ENCODE assay signal across 9 mouse cellular contexts in the genomic region with DNA sequence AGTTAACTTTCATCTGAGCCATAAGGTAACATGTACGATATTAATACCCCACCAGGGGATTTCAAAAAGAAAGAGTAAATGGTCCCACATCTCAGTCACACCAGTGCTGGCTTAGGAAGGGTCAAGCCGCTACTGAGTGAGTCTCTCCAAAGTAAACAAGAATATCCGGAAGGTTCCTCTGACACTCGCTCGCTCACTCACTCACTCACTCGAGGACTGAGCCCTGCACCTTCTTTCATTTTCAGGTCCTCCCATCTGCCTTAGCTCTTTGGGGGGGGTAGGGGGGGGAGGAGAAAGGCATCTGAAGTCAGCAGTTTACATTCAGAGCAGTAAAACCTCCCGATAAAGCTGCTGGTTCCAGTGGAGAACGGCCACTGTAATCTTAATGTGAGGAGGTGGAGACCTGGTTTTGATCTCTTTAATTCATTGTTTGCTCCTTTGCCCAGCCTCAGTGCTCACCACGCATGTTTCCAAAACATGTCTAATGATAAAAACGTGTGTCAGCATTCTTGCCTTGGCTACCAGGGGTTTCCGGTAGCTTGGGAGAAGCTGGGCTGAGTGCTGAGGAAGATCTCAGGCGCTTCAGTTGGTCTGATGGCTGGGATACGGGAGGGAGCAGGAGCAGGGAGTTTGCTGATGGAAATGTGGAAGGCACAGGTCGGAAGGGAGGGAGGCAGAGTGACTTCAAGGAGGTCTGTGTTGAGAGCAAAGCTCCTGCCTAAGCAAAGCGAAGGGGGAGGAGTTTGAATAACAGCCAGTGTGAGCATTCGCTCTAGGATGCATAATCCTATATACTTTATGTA.
DNase-seq lines count a peak whose midpoint lies in the region; ATAC-seq and TF ChIP-seq lines count a peak whose summit lies in the region.
"Had no signal": no experiment of that assay in that cellular context is flagged by ENCODE, and none has a peak within 500 bp of the region (broad histone marks: within the 10 kb centered on the region; RNA-seq: fewer than 3 reads in every experiment).

No protein-coding gene starts in this region.

- no peaks in the 10 kb centered on the region for H3K27me3 ChIP-seq in kidney, postnatal 0 days (ENCODE audit: insufficient read depth, low read length)
- no peaks in the 10 kb centered on the region for H3K27me3 ChIP-seq in embryonic facial prominence, embryonic 15.5 days
- no peaks in the 10 kb centered on the region for H3K27me3 ChIP-seq in limb, embryonic 11.5 days (ENCODE audit: control insufficient read depth, insufficient read depth, low read length)

- peak overlapping the region; percentile 47 for H3K4me2 ChIP-seq in kidney, postnatal 0 days (ENCODE audit: low read length)
- peak overlapping the region; percentile 36 for H3K4me2 ChIP-seq in embryonic facial prominence, embryonic 15.5 days (replicated peaks)
- peak overlapping the region; percentile 21; the same call in 1 of the 2 replicates for H3K4me2 ChIP-seq in limb, embryonic 11.5 days (ENCODE audit: low read depth, severe bottlenecking)

- peak overlapping the region; percentile 11 for H3K27ac ChIP-seq in kidney, postnatal 0 days
- 0 out of 2 replicates have a peak overlapping the region, but pooled peaks have one; percentile 53 for H3K27ac ChIP-seq in embryonic facial prominence, embryonic 15.5 days (replicated peaks)
- no peak overlapping the region for H3K27ac ChIP-seq in limb, embryonic 11.5 days (replicated peaks; ENCODE audit: low read depth, low read length)

- TF ChIP-seq CTCF in kidney, postnatal 0 days (IDR thresholded peaks at IDR 0.05; ENCODE audit: low read depth), result no peak

- peaks cover 32% of the 10 kb centered on the region for H3K4me1 ChIP-seq in kidney, postnatal 0 days (replicated peaks; ENCODE audit: insufficient read depth, low read length)
- H3K4me1 ChIP-seq in embryonic facial prominence, embryonic 15.5 days, result peaks cover 41% of the 10 kb centered on the region
- peaks cover 28% of the 10 kb centered on the region for H3K4me1 ChIP-seq in limb, embryonic 11.5 days (ENCODE audit: control insufficient read depth, insufficient read depth, low read length)

- WGBS in kidney, postnatal 0 days, result 15% methylated on average over 16 of the region's 16 CpGs
- 15% methylated on average over 16 of the region's 16 CpGs for WGBS in embryonic facial prominence, embryonic 15.5 days
- 22% methylated on average over 16 of the region's 16 CpGs for WGBS in limb, embryonic 11.5 days

- ATAC-seq in kidney, postnatal 0 days (replicated peaks; ENCODE audit: low FRiP score, low read depth), result no peak
- ATAC-seq in embryonic facial prominence, embryonic 15.5 days (ENCODE audit: insufficient number of reproducible peaks, low FRiP score, low TSS enrichment, low read depth), result no peak; the same call in 1 of the 2 replicates
- peak; percentile 41; the same call in 1 of the 2 replicates for ATAC-seq in limb, embryonic 11.5 days (ENCODE audit: insufficient number of reproducible peaks, low FRiP score, low TSS enrichment, low read depth)
- ATAC-seq in neutrophil, adult 5-6 weeks (ENCODE audit: extremely low read depth, insufficient number of reproducible peaks, low FRiP score, poor library complexity, severe bottlenecking), result peak; percentile 24; the same call in 1 of the 2 replicates

- no peak overlapping the region for H3K4me3 ChIP-seq in kidney, postnatal 0 days (replicated peaks; ENCODE audit: low read depth, low read length)
- H3K4me3 ChIP-seq in embryonic facial prominence, embryonic 15.5 days (replicated peaks), result 0 out of 2 replicates have a peak overlapping the region, but pooled peaks have one; percentile 0
- H3K4me3 ChIP-seq in limb, embryonic 11.5 days (ENCODE audit: low read depth, low read length), result no peak overlapping the region

- no peaks in the 10 kb centered on the region for H3K9me3 ChIP-seq in kidney, postnatal 0 days (replicated peaks; ENCODE audit: low read length)
- H3K9me3 ChIP-seq in embryonic facial prominence, embryonic 15.5 days (replicated peaks), result no peaks in the 10 kb centered on the region
- no peaks in the 10 kb centered on the region for H3K9me3 ChIP-seq in limb, embryonic 11.5 days (ENCODE audit: control insufficient read depth, low read length)

- no peak overlapping the region for H3K9ac ChIP-seq in kidney, postnatal 0 days (ENCODE audit: low read depth, low read length)
- H3K9ac ChIP-seq in embryonic facial prominence, embryonic 15.5 days, result no peak overlapping the region
- H3K9ac ChIP-seq in limb, embryonic 11.5 days (ENCODE audit: low read length), result no peak overlapping the region

- DNase-seq in kidney, postnatal 0 days (ENCODE audit: low spot score), result peak; percentile 65
- DNase-seq in kidney, postnatal 25 days, result no peak
- no peak for DNase-seq in limb, embryonic 11.5 days (ENCODE audit: low spot score)
- DNase-seq in right cerebral cortex, adult 18-20 months, result no peak
- no peak for DNase-seq in thymus, postnatal 10 days (ENCODE audit: low spot score in 2 of 2)
- no peak for DNase-seq in cerebellum, adult 11 months
- DNase-seq: kidney, postnatal 36 days had no signal

- H3K36me3 ChIP-seq in kidney, postnatal 0 days (ENCODE audit: insufficient read depth, low read length), result no peaks in the 10 kb centered on the region
- no peaks in the 10 kb centered on the region for H3K36me3 ChIP-seq in embryonic facial prominence, embryonic 15.5 days
- H3K36me3 ChIP-seq in limb, embryonic 11.5 days (ENCODE audit: control insufficient read depth, insufficient read depth, low read length), result no peaks in the 10 kb centered on the region

Comparison
In these comparisons a context has a peak if more than half of its experiments do, and no peak if none do; other contexts are left out.
1. ATAC-seq: peak in limb, embryonic 11.5 days (single experiment) and neutrophil, adult 5-6 weeks (single experiment); none in kidney, postnatal 0 days (single experiment) and embryonic facial prominence, embryonic 15.5 days (single experiment).
2. Peak in every context shown above with its lines, with median percentiles within 50 percentile points of each other: H3K4me2 ChIP-seq.